Mouse (Mus musculus): ENCODE measurements around the gene Tomm20.
A peak's percentile ranks its signal among the peaks of the same experiment; 100 is the strongest.

The Tomm20 gene

GRCm38 (mm10) chr8:126881641-126882140 is 64.0 kb downstream of the Tomm20 start:
- peak; percentile 51 for DNase-seq
